Mouse (Mus musculus) c-Kit-negative CD71-positive TER-119-positive erythroid progenitor cells, embryonic 14.5 days (primary cell): ENCODE data around the gene Stx5a.

Experiments used
- DNase-seq: peaks from one replicate; pipeline ENCODE4 v3.0.0-alpha.2; 2013; ENCODE audit warnings: low read depth, low spot score

The Stx5a gene

DNA sequence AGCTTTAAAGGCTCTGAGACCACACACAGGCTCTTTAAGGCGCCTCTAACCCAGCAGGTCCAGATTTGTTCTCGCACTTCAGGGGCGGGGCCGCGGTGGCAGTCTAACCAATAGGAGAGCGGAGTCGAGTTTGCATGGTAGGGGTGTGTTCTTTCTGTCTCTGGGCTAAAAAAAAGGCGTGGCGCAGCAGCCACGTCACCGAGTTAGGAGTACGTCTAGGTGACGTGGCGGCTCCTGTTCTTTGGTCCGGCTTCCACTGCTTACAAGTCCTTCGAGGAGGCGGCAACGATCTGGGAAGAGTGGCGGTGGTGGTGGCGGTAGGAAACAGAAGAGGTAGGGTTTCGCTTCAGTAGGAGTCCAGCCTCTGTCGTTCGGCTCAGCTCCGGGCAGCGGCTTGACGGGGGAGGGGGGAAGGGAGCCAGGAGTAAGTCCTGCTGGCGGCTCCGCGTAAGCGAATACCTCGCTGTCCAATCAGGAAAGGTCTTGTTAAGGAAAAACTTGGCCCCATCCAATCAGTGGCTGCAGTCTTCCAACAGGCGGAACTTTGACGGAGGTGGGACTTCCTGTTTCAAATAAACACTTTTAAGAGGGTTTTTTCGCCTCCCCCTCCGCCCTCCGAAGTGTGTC, at the start of gene Stx5a:
Stx5a (plus strand) TSS at position 171 of the 627 bp plus-strand sequence.
- peak; percentile 97 for DNase-seq

DNA sequence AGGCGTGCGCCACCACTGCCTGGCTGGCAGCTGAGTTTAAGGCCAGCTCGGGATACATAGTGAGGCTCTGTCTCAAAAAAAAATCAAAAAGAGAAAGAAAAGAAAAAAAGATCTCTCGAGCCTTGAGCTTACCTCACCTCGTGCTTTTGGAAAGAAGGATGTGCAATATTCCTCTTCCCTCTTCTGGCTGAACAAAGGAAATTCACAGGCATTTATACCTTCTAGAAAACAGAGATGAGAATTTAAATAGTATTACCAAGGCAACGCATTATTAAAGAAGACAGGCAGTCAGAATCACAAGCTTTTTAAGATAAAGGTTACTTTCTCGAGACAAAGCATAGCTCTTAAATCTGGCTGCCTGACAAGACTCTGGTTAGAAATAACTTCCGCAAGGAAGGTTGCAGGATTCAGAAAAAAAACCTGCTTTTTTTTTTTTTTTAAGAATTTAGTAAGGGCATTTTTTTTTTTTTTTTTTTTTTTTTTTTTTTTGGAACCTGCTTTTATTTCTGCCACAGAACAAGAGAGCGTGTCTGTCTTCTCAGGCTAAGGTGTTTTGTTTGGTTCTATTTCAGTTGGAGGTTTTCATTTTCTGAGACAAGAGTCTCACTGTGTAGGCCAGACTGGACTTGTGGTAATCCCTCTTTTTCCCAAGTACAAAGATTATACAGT, 49.2 kb upstream of the Stx5a start:
- no peak for DNase-seq

DNA sequence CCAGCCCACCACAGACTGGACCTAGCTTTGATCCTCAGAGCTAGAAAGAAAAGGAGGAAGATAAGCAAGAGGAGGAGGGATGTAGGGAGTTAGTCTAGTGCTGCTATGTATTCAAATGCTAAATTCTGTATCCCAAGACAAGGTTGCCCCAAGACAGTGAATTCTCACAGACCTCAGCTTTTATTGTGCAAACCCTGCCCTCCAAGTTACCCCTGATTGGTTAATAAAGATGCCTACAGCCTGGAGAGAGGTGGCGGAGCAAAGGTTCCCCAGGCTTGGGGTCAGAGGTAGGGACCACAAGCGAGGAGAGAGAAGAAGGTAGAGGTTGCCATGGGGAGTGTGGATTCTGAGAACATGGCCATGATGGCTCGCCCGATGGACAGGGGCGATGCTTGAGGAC, 48.5 kb upstream of the Stx5a start:
- DNase-seq, result no peak

DNA sequence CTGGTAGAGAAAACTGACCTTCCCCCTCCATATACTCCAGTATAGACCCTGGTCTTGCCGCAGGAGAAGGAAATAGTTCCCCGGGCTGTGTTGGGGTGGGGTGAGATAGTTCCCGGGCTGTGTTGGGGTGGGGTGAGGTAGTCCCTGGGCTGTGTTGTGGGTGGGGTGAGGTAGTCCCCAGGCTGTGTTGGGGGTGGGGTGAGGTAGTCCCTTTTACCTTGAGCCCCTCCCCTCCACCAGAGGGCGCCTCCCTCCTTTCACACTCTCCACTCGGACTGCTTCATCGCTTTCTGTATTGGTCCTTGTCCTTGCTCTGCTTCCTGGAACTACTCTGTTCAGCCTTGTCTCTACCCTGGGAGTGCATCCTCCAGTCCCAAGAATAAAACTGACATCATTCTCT, 45.9 kb upstream of the Stx5a start:
- no peak for DNase-seq

DNA sequence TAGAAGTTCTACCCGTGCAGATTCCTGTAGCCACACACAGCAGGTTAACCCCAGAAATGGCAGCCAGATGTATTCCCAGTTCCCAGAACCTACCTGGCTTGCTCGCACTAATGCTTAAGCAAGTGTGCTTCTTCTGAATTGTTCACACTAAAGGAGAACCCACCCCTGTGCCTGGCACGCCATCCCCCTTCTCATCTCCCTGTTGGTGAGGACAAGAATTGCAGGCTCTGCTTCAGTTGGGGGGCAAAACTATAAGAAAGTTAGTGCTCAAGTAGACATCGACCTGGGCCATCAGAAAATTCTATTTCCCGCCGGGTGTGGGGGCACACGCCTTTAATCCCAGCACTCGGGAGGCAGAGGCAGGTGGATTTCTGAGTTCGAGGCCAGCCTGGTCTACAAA, 41.6 kb upstream of the Stx5a start:
- no peak for DNase-seq

DNA sequence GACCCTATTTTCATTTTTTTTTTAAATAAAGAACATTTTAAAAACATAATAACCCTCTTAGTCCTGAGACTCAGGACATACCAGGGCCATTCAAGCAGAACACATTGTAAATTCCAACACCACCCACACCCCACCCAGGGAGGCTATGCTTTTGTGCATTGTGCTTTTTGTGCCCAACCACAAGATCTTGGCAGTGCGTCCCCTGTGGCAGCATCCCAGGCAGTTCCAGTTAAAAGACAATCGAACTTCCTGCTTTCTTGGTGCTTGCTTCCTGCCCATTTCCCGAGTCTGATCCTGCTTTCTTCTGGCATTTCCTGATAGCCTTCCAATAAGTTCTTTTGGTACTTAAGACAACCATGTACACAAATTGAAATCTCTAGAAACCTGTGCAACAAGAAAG, 38.8 kb upstream of the Stx5a start:
- DNase-seq, result no peak

DNA sequence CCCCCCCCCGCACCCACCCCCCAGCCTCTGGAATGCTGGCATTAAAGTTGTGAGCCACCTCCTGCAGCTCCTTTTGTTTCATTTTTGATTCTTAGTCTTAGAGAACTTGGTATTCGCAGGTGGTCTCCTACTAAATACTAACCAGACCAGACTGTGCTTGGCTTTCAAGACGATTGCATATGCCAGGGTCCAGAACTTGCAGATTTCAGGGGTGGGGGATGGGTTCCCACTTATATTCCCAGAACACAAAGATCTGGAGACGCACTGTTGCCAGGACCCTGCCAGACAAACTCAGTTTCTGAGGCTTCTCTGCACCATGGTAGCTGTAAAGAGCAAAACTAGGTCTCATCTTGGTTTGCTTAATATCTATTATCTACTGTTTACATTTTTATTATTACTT, 37.6 kb upstream of the Stx5a start:
- no peak for DNase-seq

DNA sequence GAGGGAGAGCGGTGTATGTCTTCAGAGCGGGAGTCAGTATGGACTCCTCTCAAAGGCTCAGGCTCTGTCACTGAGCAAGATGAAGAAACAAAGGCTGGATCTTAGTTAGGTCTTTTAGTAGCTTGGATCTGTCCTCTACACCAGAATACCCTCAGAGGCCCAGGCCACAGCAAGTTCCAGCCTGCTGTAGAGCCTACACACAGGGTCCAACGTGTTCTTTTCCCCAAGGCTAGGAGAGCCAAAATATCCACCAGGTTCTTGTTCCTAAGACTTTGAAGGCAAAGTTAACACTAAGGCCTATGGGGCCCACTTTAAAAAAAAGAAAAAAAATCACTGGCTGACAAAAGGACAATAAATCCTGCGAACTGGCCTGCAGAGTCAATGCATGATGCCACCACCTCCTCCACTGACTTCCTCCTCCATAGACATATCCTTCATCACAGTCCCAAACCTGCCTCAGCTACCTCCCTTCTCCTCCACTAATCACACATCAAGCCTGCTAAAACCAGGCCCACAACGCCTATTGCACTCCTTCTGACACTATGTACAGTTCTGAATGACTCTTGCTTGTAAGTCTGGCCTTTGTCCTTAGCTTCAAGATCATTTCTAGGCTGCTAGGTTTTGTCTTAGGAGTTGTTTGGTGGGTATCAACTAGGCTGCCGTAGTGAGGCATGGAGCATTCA, 36.0 kb upstream of the Stx5a start:
- DNase-seq, result no peak

DNA sequence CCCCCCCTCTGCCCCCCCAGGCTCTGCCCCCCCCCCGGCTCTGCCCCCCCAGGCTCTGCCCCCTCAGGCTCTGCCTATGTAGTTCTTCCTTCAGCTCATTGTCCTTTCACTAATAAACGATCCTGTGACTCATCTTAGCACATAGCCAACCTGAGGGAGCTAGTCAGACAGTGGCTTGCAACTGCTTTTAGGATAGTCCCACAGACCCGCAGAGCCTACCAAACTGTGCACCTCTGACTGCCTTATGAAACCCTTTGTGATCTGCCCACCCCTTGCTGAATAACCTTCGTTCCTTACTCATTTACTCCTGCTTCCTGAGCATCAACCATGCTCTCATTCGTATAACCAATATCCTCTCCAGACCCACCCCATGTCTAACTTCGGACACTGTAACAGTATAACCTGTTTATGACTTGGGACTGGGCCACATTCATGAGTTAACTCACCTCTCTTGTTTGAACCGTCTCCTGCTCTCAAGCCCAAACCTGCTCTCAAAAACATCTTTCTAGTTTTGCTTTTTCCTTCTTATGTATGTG, 35.0 kb upstream of the Stx5a start:
- no peak for DNase-seq

DNA sequence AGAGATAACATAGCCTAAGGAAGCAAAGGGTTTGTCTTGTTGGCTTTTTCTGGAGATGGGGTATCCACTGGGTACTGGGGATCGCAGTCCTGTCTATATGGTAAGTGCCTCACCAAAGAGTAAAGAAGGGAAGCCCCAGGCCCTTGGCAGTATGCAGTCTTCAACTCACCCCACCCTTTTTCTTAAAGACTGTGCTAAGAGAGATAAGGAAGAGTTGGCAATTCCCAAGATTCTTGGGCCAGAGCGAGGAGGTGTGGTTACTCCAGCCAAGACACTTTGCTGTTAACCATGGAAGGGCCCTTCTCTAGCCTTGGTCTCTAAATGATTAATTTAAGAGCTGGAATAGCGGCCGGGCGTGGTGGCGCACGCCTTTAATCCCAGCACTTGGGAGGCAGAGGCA, 34.3 kb upstream of the Stx5a start:
- DNase-seq, result no peak

DNA sequence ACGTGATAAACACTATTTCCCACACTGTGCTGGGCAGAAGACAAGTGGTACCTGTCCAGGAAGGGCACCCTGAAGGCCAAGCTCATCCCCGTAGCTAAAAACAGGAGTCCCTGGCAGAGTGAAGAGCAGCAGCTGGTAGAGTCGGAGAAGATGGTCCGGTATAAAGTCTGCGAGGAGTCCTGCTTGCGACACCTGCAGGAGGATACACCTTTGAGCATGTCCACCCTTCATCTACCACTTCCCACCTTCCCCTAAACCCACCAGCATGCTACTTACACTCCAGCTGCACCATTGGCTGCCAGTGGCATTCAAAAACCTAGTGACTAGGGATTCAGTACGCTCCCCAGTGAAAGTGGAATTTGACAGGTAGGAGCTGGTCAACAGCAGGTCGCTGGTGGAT, 32.3 kb upstream of the Stx5a start:
- no peak for DNase-seq

DNA sequence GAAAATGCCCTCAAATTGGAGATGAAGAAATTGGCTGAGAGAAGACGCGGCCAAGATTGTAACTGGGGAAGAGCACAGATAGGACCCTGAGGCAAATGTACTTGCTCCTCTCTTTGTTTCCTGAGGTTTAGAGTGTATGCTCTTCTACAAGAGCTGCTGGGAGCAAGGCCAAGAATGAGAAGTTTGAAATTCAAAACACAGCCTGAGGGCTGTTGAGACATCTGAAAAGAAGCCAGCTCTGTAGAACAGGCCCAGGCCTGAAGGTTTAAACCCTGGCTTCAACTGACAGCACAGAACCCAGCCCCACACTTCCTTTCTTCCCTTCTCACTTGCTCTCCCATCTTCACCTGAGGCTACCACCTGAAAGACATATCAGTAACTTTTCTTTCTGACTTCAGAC, 31.2 kb upstream of the Stx5a start:
- no peak for DNase-seq

DNA sequence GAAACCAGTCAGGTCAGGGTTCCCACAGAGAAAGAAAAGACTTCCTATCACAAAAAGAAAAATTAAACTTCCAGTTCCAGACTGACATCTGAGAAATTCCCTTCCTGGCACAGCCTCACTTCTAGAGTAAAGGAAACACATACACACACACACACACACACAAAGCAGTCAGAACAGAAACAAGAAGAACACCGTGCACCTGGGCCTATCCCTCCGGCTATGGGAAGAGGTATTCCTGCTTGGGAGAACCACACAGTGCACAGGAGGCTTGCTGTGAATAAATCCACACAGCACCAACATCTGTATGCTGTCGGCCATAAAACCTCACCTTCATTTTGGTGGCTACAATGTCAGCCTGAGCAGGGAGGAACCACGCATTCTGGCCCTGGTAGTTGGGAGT, 29.7 kb upstream of the Stx5a start:
- no peak for DNase-seq

DNA sequence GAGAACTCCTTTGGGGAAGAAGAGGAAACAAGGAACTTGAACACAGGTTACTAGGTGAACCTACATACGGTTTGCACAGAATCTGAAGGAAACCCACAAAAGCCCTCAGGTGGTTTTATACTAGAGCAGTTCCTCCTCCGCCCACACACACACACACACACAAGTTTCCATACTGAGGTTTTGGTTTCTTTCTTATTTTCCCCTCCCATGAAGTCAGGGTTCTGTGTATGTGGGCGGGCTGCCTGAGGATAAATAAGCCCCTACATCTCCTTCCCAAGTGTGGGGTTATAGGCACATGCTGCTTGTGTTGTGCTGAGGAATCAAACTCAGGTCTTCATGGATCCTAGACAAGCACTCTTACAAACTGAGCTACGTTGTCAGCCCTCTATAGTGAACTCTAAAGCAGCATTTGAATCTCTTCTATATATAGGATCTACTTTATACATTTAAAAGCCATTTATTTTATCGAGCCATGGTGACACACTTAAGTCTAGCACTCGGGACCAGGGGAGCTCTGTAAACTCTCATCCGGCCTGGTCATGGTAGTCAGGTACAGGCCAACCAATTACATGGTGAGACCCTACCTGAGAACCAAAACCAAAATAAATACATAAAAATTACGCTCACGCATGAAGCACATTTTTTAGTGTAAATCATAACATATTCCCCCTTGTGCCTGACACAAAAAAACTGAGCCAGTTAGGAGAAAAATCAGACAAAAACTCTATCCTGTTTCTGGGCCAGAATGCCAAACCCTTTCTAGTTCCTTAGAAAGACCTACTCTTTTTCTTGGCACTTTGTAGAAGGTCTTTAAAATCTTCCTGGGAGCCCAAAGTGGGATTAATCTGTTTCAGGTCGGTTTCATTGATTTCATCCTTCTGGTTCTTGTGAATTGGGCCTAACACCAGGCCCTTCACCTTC, 29.0 kb upstream of the Stx5a start:
- no peak for DNase-seq

DNA sequence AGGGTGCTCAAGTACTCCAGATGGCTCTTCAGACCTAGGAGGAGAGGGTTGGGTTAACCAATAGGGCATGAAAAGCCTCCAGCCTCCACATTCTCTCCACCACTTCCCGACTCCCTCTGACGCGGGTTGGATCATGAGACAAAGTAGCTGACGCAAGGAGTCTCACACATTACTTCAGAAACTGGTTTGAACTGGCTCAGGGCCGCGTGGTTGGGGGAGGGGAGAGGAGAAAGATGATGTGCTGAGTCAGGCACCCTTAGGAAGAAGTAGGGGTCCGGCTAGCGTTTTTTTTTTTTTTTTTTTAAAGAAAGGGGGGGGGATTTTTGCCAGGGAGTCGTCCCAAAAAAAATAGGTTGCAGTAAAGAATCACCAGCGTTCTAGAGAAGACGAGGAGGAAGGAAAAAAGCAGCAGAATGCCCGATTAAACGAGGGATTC, 28.3 kb upstream of the Stx5a start:
- peak; percentile 74 for DNase-seq

DNA sequence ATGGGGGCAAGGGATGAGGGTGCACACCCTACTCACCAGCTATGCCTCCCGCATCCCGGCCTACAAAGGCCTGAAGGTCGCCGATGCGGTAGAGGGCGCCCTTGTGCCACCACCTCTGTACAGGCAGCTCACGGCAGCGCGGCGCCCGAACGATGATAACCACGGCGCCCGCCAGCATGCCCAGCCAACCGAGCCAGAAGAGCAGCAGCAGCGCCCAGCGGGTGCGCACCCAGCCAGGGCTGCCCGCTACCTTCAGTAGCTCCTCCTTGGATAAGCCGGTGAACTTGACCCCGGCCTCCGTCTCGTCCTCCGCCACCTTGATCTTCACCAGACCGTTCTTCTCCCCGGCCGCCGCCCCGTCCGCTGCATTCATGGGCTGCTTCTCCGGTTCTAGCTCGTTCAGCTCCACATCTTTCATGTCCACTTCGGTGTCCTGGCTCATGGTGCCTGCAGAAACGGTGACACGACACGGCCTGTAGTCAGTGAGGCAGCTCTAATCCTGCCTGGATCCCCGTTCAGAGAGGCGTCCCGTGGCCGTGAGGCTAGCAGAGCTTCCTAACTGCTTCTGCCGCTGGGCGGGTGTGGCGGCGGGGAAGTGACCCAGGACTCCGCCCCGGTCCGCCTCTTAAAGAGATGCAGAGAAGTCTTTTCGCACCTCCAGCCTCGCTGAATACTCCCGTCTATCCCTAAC, 27.8 kb upstream of the Stx5a start:
- DNase-seq, result peak; percentile 84

DNA sequence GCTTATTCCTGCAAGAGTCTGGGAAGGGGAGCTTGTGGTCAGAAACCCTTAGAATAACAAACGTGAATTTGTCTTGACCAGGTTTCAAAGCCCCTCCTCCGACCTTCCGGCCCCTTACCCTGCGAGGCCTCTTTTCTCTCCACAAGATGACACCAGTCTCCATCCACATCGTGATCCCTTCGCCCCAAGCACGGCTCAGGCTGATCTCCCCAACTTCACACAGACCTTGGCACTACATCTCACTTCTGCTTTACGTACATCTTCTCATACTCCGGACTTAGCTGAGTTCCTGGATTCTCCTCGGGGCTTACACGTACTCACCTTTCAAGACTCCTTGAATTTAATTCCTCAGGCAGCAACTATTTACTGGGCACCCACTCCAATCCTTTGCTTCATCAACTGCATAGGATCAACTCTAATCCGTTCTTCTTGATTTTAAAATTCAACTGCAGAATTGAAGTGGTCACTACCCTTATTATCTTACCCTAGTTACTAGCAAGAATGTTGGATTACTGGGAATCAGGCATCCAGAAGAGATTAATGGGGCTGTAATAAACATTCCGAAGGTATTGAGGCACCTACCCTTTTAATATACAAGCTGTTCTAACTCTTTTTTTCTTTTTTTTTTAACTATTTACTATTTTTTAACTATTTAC, 27.1 kb upstream of the Stx5a start:
- no peak for DNase-seq

DNA sequence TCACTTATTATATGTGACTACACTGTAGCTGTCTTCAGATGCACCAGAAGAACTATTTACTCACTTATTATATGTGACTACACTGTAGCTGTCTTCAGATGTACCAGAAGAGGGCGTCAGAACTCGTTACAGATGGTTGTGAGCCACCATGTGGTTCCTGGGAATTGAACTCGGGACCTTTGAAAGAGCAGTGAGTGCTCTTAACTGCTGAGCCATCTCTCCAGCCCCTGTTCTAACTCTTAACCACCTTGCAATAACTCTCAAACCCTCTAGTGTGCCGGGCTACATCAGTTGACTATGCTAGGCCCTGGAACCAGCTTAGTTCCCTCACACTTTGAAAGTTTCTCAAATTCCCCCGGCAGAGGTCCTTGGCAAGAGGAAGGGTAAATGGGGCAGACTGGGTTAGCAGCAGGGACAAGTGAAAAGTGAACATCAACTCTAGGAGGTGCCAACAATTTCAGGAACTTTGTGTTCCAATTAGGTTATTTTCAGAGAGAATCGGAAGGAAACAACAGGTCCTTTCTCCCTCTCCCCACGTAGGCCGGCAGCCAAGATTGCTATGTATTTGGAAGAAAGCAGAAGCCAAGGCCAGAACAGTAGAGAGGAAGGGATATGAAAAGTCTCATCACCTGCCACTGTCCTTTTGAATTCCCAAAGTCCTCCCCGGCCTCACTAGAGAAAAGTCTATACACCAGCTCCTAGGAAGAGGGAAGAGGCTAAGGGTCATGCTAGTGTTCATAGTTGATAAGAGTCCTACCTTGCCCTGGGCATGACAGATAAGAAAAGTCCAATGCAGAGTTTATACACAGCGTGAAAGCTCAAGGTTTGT, 26.3 kb upstream of the Stx5a start:
- DNase-seq, result peak; percentile 93

DNA sequence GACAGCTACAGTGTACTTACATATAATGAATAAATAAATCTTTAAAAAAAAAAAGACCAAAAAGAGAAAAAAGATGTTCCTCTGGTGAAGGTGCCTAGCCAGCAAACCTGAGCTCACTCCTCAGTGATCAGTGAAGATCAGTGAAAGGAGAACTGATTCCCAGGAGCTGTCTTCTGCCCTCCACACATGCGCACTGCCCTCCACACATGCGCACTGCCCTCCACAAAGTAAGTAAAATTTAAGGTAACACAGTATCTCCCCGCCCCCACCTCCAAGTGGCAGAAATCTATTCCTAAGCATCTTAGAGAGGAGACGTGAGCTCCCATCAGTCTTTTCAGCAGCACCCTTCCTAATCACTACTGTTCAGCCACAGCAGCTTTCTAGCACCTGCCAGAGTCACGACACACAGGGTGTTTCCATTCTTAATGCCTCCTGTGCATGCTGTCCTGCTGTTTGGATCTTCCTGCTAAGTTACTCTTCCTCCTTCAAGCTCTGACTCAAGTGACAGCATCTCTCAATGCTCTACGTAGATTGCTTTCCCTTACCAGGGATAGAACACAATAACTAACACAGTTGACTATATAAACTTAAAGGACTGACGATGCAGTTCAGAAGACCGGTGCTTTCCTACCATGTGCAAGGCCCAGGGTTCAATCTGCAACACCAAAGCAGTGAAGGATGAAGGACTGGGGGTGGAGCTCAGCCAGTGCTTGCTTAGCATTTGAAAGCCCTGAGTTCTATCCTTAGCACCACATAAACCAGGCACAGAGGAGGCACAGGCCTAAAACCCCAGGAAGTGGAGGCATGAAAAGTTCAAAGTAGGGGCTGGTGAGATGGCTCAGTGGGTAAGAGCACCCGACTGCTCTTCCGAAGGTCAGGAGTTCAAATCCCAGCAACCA, 25.1 kb upstream of the Stx5a start:
- DNase-seq, result no peak
